Mouse (Mus musculus): ENCODE data around the gene Bag1. TPM values are rescaled to one million over a fixed set of nuclear protein-coding genes. Genes with fewer than 3 reads are reported as not detected.

Gene Bag1
- polyA plus RNA-seq, 1 experiment from 2014 or later: 206 TPM

GRCm38 (mm10) chr4:40970592-40970841 lies 22.4 kb upstream of the Bag1 start:
- Histone ChIP-seq H3K4me2 (peak overlapping the region; percentile 80), H3K27ac (ENCODE audit: poor library complexity, severe bottlenecking) (peak overlapping the region; percentile 96), H3K9ac (peak overlapping the region; percentile 85), H3K36me3 (peaks cover 21% of the 10 kb centered on the region), H3K27me3 (replicated peaks) (no peaks in the 10 kb centered on the region), H3K4me1 (replicated peaks) (peaks cover 19% of the 10 kb centered on the region), H3K4me3 (peak overlapping the region; percentile 99), H3K9me3 (replicated peaks) (no peaks in the 10 kb centered on the region)
- ATAC-seq (ENCODE audit: insufficient number of reproducible peaks, low FRiP score): peak; percentile 56
- WGBS: under 1% methylated on average over 16 of the region's 16 CpGs

GRCm38 (mm10) chr4:40969781-40970591 lies 21.9 kb upstream of the Bag1 start:
- H3K9ac ChIP-seq: peak overlapping the region; percentile 85
- H3K4me1 ChIP-seq (replicated peaks): peaks cover 19% of the 10 kb centered on the region
- no peaks in the 10 kb centered on the region for H3K9me3 ChIP-seq (replicated peaks)
- H3K36me3 ChIP-seq: peaks cover 24% of the 10 kb centered on the region
- peak overlapping the region; percentile 99 for H3K4me3 ChIP-seq
- ATAC-seq (ENCODE audit: insufficient number of reproducible peaks, low FRiP score): no peak
- H3K4me2 ChIP-seq: peak overlapping the region; percentile 80
- peak overlapping the region; percentile 96 for H3K27ac ChIP-seq (ENCODE audit: poor library complexity, severe bottlenecking)
- no peaks in the 10 kb centered on the region for H3K27me3 ChIP-seq (replicated peaks)
- WGBS: 10% methylated on average over 13 of the region's 13 CpGs

- H3K4me2 ChIP-seq: no peak overlapping the region
- no peak for ATAC-seq (ENCODE audit: insufficient number of reproducible peaks, low FRiP score)
- H3K4me1 ChIP-seq (replicated peaks): peaks cover 19% of the 10 kb centered on the region
- H3K36me3 ChIP-seq: peaks cover 28% of the 10 kb centered on the region
- H3K9ac ChIP-seq: peak overlapping the region; percentile 85; the same call in 1 of the 2 replicates
- H3K4me3 ChIP-seq: no peak overlapping the region
- no peak overlapping the region for H3K27ac ChIP-seq (ENCODE audit: poor library complexity, severe bottlenecking)
- H3K27me3 ChIP-seq (replicated peaks): no peaks in the 10 kb centered on the region
- H3K9me3 ChIP-seq (replicated peaks): no peaks in the 10 kb centered on the region
- 70% methylated on average over 4 of the region's 4 CpGs for WGBS
Measured at GRCm38 (mm10) chr4:40969161-40969560, 21.1 kb upstream of the Bag1 start.

GRCm38 (mm10) chr4:40963536-40963935 lies 15.4 kb upstream of the Bag1 start:
- Histone ChIP-seq H3K4me3 (no peak overlapping the region), H3K36me3 (peaks cover 75% of the 10 kb centered on the region)
- WGBS: 78% methylated on average over 3 of the region's 3 CpGs

GRCm38 (mm10) chr4:40955942-40956341 lies 7.8 kb upstream of the Bag1 start:
- Histone ChIP-seq H3K9me3 (replicated peaks) (no peaks in the 10 kb centered on the region), H3K4me3 (no peak overlapping the region), H3K27ac (ENCODE audit: poor library complexity, severe bottlenecking) (no peak overlapping the region), H3K36me3 (peaks cover 83% of the 10 kb centered on the region), H3K27me3 (replicated peaks) (no peaks in the 10 kb centered on the region), H3K9ac (no peak overlapping the region), H3K4me1 (replicated peaks) (no peaks in the 10 kb centered on the region), H3K4me2 (no peak overlapping the region)
- WGBS: 68% methylated on average over 6 of the region's 6 CpGs
- no peak for ATAC-seq (ENCODE audit: insufficient number of reproducible peaks, low FRiP score)

More at GRCm38 (mm10) chr4:40963536-40963935, 15.4 kb upstream of the Bag1 start:
- Histone ChIP-seq H3K4me2 (no peak overlapping the region), H3K27ac (ENCODE audit: poor library complexity, severe bottlenecking) (no peak overlapping the region), H3K9me3 (replicated peaks) (no peaks in the 10 kb centered on the region), H3K27me3 (replicated peaks) (no peaks in the 10 kb centered on the region), H3K4me1 (replicated peaks) (no peaks in the 10 kb centered on the region), H3K9ac (no peak overlapping the region)
- ATAC-seq (ENCODE audit: insufficient number of reproducible peaks, low FRiP score): no peak

DNA sequence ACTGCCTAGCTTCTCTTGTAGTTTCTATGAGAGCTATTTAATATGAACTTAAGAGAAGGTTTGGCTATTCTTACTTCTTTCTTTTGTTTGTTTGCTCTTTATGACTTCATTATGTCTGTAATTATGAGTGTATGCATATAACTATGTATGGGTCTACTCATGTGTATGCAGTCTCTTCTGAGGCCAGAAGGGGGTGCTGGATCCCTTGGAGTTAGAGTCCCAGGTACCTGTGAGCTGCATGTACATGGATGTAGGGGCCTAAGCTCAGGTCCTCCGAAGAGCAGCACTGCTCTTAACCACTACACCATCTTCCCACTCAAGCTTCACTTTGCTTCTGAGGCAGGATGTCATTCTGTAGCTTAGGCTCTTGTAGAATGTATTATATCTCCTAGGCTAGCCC lies 5.4 kb upstream of the Bag1 start:
- no peak overlapping the region for H3K4me2 ChIP-seq
- no peak overlapping the region for H3K9ac ChIP-seq
- peaks cover 68% of the 10 kb centered on the region for H3K36me3 ChIP-seq
- no peak for ATAC-seq (ENCODE audit: insufficient number of reproducible peaks, low FRiP score)
- no peaks in the 10 kb centered on the region for H3K27me3 ChIP-seq (replicated peaks)
- H3K27ac ChIP-seq (ENCODE audit: poor library complexity, severe bottlenecking): no peak overlapping the region
- WGBS: 88% methylated on average over 1 of the region's 1 CpGs
- H3K4me1 ChIP-seq (replicated peaks): peaks cover 9% of the 10 kb centered on the region
- H3K4me3 ChIP-seq: no peak overlapping the region
- H3K9me3 ChIP-seq (replicated peaks): no peaks in the 10 kb centered on the region

GRCm38 (mm10) chr4:40947565-40948159 lies 432 bp downstream of the Bag1 start:
- H3K27me3 ChIP-seq (replicated peaks): no peaks in the 10 kb centered on the region
- H3K4me2 ChIP-seq: peak overlapping the region; percentile 78
- peaks cover 20% of the 10 kb centered on the region for H3K4me1 ChIP-seq (replicated peaks)
- peak; percentile 27 for ATAC-seq (ENCODE audit: insufficient number of reproducible peaks, low FRiP score)
- WGBS: under 1% methylated on average over 40 of the region's 40 CpGs
- H3K9me3 ChIP-seq (replicated peaks): no peaks in the 10 kb centered on the region
- peak overlapping the region; percentile 87 for H3K27ac ChIP-seq (ENCODE audit: poor library complexity, severe bottlenecking)
- H3K9ac ChIP-seq: peak overlapping the region; percentile 93
- H3K36me3 ChIP-seq: peaks cover 49% of the 10 kb centered on the region
- peak overlapping the region; percentile 82 for H3K4me3 ChIP-seq

GRCm38 (mm10) chr4:40946516-40947121 lies 1.5 kb downstream of the Bag1 start:
- H3K36me3 ChIP-seq: peaks cover 53% of the 10 kb centered on the region
- peak overlapping the region; percentile 78 for H3K4me2 ChIP-seq
- H3K9ac ChIP-seq: peak overlapping the region; percentile 93
- ATAC-seq (ENCODE audit: insufficient number of reproducible peaks, low FRiP score): no peak
- WGBS: 82% methylated on average over 7 of the region's 7 CpGs
- H3K27me3 ChIP-seq (replicated peaks): no peaks in the 10 kb centered on the region
- H3K9me3 ChIP-seq (replicated peaks): no peaks in the 10 kb centered on the region
- peak overlapping the region; percentile 82 for H3K4me3 ChIP-seq
- peaks cover 20% of the 10 kb centered on the region for H3K4me1 ChIP-seq (replicated peaks)
- no peak overlapping the region for H3K27ac ChIP-seq (ENCODE audit: poor library complexity, severe bottlenecking)

DNA sequence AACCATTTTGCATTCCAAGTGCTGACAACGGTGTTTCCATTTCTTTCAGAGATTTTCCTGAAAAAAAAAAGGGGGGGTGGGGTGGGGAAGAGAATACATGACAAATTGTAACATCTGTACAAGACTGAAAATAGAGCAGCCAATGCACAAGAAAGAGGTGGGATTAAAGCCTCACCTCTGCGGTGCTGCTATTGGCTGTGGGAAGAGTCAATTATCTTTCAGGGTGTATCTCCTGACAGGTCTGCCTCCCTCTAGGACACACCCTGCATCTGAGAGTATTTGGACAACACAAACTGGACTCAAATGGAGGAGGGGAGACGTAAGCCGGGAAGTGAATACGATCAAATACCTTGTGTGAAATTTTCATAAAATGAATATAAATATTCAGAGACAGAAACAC lies 4.4 kb downstream of the Bag1 start:
- H3K4me2 ChIP-seq: no peak overlapping the region
- WGBS: 95% methylated on average over 5 of the region's 5 CpGs
- H3K9me3 ChIP-seq (replicated peaks): peaks cover 8% of the 10 kb centered on the region
- H3K27me3 ChIP-seq (replicated peaks): no peaks in the 10 kb centered on the region
- H3K27ac ChIP-seq (ENCODE audit: poor library complexity, severe bottlenecking): no peak overlapping the region
- ATAC-seq (ENCODE audit: insufficient number of reproducible peaks, low FRiP score): no peak
- H3K9ac ChIP-seq: no peak overlapping the region
- H3K4me1 ChIP-seq (replicated peaks): peaks cover 11% of the 10 kb centered on the region
- peaks cover 71% of the 10 kb centered on the region for H3K36me3 ChIP-seq
- no peak overlapping the region for H3K4me3 ChIP-seq

GRCm38 (mm10) chr4:40938793-40939192 lies 9.3 kb downstream of the Bag1 start:
- no peak for ATAC-seq (ENCODE audit: insufficient number of reproducible peaks, low FRiP score)
- Histone ChIP-seq H3K4me3 (no peak overlapping the region), H3K27me3 (replicated peaks) (no peaks in the 10 kb centered on the region), H3K27ac (ENCODE audit: poor library complexity, severe bottlenecking) (no peak overlapping the region), H3K9me3 (replicated peaks) (peaks cover 8% of the 10 kb centered on the region), H3K9ac (no peak overlapping the region), H3K4me1 (replicated peaks) (no peaks in the 10 kb centered on the region), H3K36me3 (peaks cover 96% of the 10 kb centered on the region), H3K4me2 (no peak overlapping the region)
- 92% methylated on average over 5 of the region's 5 CpGs for WGBS

DNA sequence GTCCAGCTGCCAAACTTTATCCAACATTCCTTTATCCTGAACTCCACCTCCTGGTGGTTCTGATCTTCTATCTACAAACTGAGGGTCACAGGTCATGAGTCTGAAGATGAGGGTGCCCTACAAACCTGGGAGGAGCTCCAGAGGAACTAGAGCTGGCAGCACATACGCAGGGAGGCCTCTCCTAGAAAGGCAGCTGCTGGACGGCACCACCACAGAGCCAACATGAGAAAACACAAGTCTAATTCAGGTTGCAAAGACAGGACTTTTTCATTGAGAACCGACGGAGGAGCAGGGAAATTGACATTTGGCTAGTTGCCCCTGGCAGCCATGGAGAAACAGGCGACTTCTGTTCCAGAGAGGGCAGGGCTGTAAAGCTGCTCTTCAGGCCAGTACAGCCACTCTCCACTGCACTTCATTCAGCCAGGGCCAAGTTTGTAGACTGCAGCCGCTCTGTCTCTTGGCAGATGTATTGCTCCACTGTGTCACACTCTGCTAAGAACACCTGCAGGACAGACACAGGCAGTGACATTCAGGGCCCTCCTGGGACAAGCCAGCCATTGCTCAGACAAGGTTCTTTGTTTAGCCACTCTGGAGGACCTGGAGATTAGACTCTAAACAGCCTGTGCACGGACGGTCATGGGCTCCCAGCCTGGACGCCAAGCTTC lies 11.8 kb downstream of the Bag1 start:
- H3K27me3 ChIP-seq (replicated peaks): no peaks in the 10 kb centered on the region
- no peak overlapping the region for H3K9ac ChIP-seq
- no peaks in the 10 kb centered on the region for H3K4me1 ChIP-seq (replicated peaks)
- peaks cover 8% of the 10 kb centered on the region for H3K9me3 ChIP-seq (replicated peaks)
- H3K27ac ChIP-seq (ENCODE audit: poor library complexity, severe bottlenecking): no peak overlapping the region
- no peak for ATAC-seq (ENCODE audit: insufficient number of reproducible peaks, low FRiP score)
- no peak overlapping the region for H3K4me2 ChIP-seq
- H3K4me3 ChIP-seq: no peak overlapping the region
- 85% methylated on average over 9 of the region's 9 CpGs for WGBS
- H3K36me3 ChIP-seq: peaks cover 96% of the 10 kb centered on the region
